7 mouse cellular contexts compared by ENCODE assay signal in the genomic region with DNA sequence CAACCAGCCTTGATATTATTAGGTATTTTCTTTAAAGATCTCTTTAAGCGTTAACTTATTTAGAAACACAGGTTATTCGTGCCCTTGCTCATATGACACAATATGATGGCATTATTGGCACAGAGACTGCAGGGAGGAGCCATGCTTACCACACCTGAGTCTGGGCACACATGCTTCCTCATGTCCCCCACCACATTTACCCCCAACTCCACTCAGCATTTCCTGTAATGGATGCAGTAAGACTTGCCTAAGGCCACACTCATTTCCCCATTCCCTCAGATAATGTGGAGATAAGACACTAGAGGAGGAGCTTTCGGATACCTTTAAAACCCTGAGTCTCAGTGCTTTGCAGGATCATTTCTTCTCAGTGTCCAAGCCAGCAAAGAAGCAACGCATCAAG. TPM values are rescaled to one million over a fixed set of nuclear protein-coding genes. Genes with fewer than 3 reads are reported as not detected.
"Had no signal": no experiment of that assay in that cellular context is flagged by ENCODE, and none has a peak within 500 bp of the region (broad histone marks: within the 10 kb centered on the region; RNA-seq: fewer than 3 reads in every experiment).

A gene (plus strand): TSS at position 156 of the 400 bp plus-strand sequence.

RNA-seq across cellular contexts. Expression of the gene that starts here (rescaled TPM):
- total RNA-seq: layer of hippocampus, adult 18-20 months; layer of hippocampus, postnatal 36 days; left cerebral cortex, adult 8-10 months; left cerebral cortex, postnatal 25 days had no signal
- polyA plus RNA-seq: kidney, adult 2 months; macrophage; small intestine, adult 2 months had no signal
